ENCODE assay signal across 17 mouse cellular contexts in the genomic region with DNA sequence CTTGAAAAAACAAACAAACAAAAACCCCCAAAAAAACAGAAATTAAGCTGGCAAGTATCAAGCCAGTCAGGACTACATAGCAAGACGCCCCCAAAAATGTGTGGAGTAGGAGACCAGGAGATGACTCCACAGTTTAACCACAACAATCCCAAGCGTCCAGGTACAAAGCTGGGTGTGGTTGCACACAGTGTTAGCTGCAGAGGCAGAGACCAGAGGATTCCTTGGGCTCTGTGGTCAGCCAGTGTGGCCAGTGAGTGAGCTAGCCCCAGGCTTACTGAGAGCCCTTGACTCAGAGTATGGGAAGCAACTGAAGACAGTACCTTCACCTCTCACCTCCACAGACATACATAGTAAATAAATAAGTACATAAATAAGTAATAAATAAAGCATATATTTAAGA. TPM values are rescaled to one million over a fixed set of nuclear protein-coding genes. Genes with fewer than 3 reads are reported as not detected.
DNase-seq lines count a peak whose midpoint lies in the region; ATAC-seq and TF ChIP-seq lines count a peak whose summit lies in the region.
"Had no signal": no experiment of that assay in that cellular context is flagged by ENCODE, and none has a peak within 500 bp of the region (broad histone marks: within the 10 kb centered on the region; RNA-seq: fewer than 3 reads in every experiment).

No protein-coding gene starts in this region.

- 81% methylated on average over 2 of the region's 2 CpGs for WGBS in hindbrain, embryonic 14.5 days
- 59% methylated on average over 2 of the region's 2 CpGs for WGBS in hindbrain, embryonic 10.5 days
- WGBS in embryonic facial prominence, embryonic 11.5 days: 60% methylated on average over 2 of the region's 2 CpGs

- TF ChIP-seq CTCF in layer of hippocampus, adult 2 months (conservative IDR thresholded peaks at IDR 0.05): no peak

- no peaks in the 10 kb centered on the region for H3K9me3 ChIP-seq in hindbrain, embryonic 14.5 days (ENCODE audit: control insufficient read depth, low read length)
- H3K9me3 ChIP-seq in hindbrain, embryonic 10.5 days: no peaks in the 10 kb centered on the region
- H3K9me3 ChIP-seq in embryonic facial prominence, embryonic 11.5 days (replicated peaks; ENCODE audit: control insufficient read depth, low read length): no peaks in the 10 kb centered on the region
- H3K9me3 ChIP-seq: G1E; limb, embryonic 10.5 days; neural tube, embryonic 12.5 days had no signal

- no peak overlapping the region for H3K4me3 ChIP-seq in hindbrain, embryonic 14.5 days (replicated peaks; ENCODE audit: low read length)
- H3K4me3 ChIP-seq in hindbrain, embryonic 10.5 days: no peak overlapping the region
- no peak overlapping the region for H3K4me3 ChIP-seq in embryonic facial prominence, embryonic 11.5 days (ENCODE audit: low read depth, low read length)
- no peak overlapping the region for H3K4me3 ChIP-seq in layer of hippocampus, adult 2 months

- intact Hi-C loops in heart, postnatal 36 days (cut with DNase I): loop anchor here (1.0 kb wide), 1 partner anchor 23 kb away; no protein-coding TSS in a partner anchor

- peaks cover 11% of the 10 kb centered on the region for H3K4me1 ChIP-seq in hindbrain, embryonic 14.5 days (replicated peaks; ENCODE audit: control insufficient read depth, insufficient read depth, low read length)
- peaks cover 24% of the 10 kb centered on the region for H3K4me1 ChIP-seq in hindbrain, embryonic 10.5 days (replicated peaks)
- H3K4me1 ChIP-seq in embryonic facial prominence, embryonic 11.5 days (ENCODE audit: control insufficient read depth, insufficient read depth, low read length): no peaks in the 10 kb centered on the region

- no peak overlapping the region for H3K9ac ChIP-seq in hindbrain, embryonic 14.5 days
- no peak overlapping the region for H3K9ac ChIP-seq in embryonic facial prominence, embryonic 11.5 days (replicated peaks; ENCODE audit: low read length)

- no peaks in the 10 kb centered on the region for H3K36me3 ChIP-seq in hindbrain, embryonic 14.5 days (replicated peaks; ENCODE audit: control insufficient read depth, insufficient read depth)
- H3K36me3 ChIP-seq in hindbrain, embryonic 10.5 days: no peaks in the 10 kb centered on the region
- no peaks in the 10 kb centered on the region for H3K36me3 ChIP-seq in embryonic facial prominence, embryonic 11.5 days (replicated peaks; ENCODE audit: control insufficient read depth, insufficient read depth, low read depth, low read length)
- H3K36me3 ChIP-seq: G1E; limb, embryonic 10.5 days; liver, embryonic 13.5 days; neural tube, embryonic 12.5 days had no signal

- DNase-seq in heart, adult 11 months: peak; percentile 87
- no peak for DNase-seq in heart, postnatal 36 days
- peak; percentile 24 for DNase-seq in hindbrain, embryonic 14.5 days (ENCODE audit: low spot score)
- DNase-seq in hindbrain, embryonic 10.5 days (ENCODE audit: low spot score): no peak
- DNase-seq in 3134 (ENCODE audit: extremely low read depth, insufficient read length, low spot score): peak; percentile 42
- no peak for DNase-seq in embryonic facial prominence, embryonic 11.5 days (ENCODE audit: low spot score)
- no peak for DNase-seq in layer of hippocampus, adult 2 months (ENCODE audit: low spot score in 2 of 2)
- no peak for DNase-seq in testis, postnatal 10 days (ENCODE audit: low spot score)
- DNase-seq: adrenal gland, postnatal 10 days; cerebellum, adult 18-20 months; kidney, adult 8-10 months; kidney, postnatal 36 days; liver, embryonic 13.5 days had no signal

- peak overlapping the region; percentile 96; the same call in 1 of the 2 replicates for H3K4me2 ChIP-seq in hindbrain, embryonic 14.5 days (replicated peaks)
- no peak overlapping the region for H3K4me2 ChIP-seq in embryonic facial prominence, embryonic 11.5 days (ENCODE audit: low read depth, low read length)

- no peak for ATAC-seq in hindbrain, embryonic 14.5 days (ENCODE audit: low FRiP score)
- 0 out of 2 replicates have a peak, but pooled peaks have one; percentile 29 for ATAC-seq in embryonic facial prominence, embryonic 11.5 days (replicated peaks; ENCODE audit: insufficient number of reproducible peaks, low FRiP score, low TSS enrichment, low read depth)

- no peak overlapping the region for H3K27ac ChIP-seq in hindbrain, embryonic 14.5 days
- no peak overlapping the region for H3K27ac ChIP-seq in hindbrain, embryonic 10.5 days
- no peak overlapping the region for H3K27ac ChIP-seq in embryonic facial prominence, embryonic 11.5 days (replicated peaks; ENCODE audit: low read depth, low read length)
- H3K27ac ChIP-seq in layer of hippocampus, adult 2 months: no peak overlapping the region
- H3K27ac ChIP-seq: liver, embryonic 13.5 days; neural tube, embryonic 12.5 days had no signal

- no peaks in the 10 kb centered on the region for H3K27me3 ChIP-seq in hindbrain, embryonic 14.5 days (ENCODE audit: control insufficient read depth, insufficient read depth, low read length)
- peaks cover 32% of the 10 kb centered on the region for H3K27me3 ChIP-seq in hindbrain, embryonic 10.5 days (ENCODE audit: insufficient read depth, poor library complexity, severe bottlenecking)
- H3K27me3 ChIP-seq in embryonic facial prominence, embryonic 11.5 days (ENCODE audit: control insufficient read depth, insufficient read depth, low read length): no peaks in the 10 kb centered on the region
- H3K27me3 ChIP-seq: neural tube, embryonic 12.5 days had no signal

RNA-seq across cellular contexts. Expression of a gene that starts 12.7 kb away (rescaled TPM):
- 10 to 100 TPM; 43.4 to 48.0 TPM for total RNA-seq in heart, postnatal 36 days (2021)
- 82.6 and 86.1 TPM in 2 replicates for polyA plus RNA-seq in hindbrain, embryonic 14.5 days (2014; fragmentation: Nextera tagmentation; extraction: Ambion mirVana)
- 106 and 128 TPM in 2 replicates for polyA plus RNA-seq in hindbrain, embryonic 10.5 days (2016; fragmentation: Nextera tagmentation; extraction: Ambion mirVana)
- polyA plus RNA-seq in embryonic facial prominence, embryonic 11.5 days (2014; fragmentation: Nextera tagmentation; extraction: Ambion mirVana): 87.1 and 94.5 TPM in 2 replicates
- 10 to 100 TPM; 51.7 to 51.9 TPM for total RNA-seq in layer of hippocampus, adult 2 months (2021)

RNA-seq across cellular contexts. Expression of a gene that starts 22.1 kb away (rescaled TPM):
- under 1 TPM; 0.14 to 0.86 TPM for total RNA-seq in heart, postnatal 36 days (2021)
- 0.12 TPM in 1 of 2 replicates, not detected in the other for polyA plus RNA-seq in hindbrain, embryonic 14.5 days (2014; fragmentation: Nextera tagmentation; extraction: Ambion mirVana)
- not detected in 2 replicates for polyA plus RNA-seq in hindbrain, embryonic 10.5 days (2016; fragmentation: Nextera tagmentation; extraction: Ambion mirVana)
- not detected in 2 replicates for polyA plus RNA-seq in embryonic facial prominence, embryonic 11.5 days (2014; fragmentation: Nextera tagmentation; extraction: Ambion mirVana)
- total RNA-seq in layer of hippocampus, adult 2 months (2021): 10 to 100 TPM; 12.8 to 14.1 TPM
- polyA plus RNA-seq: liver, embryonic 13.5 days; neural tube, embryonic 12.5 days had no signal

RNA-seq across cellular contexts. Expression of a gene that starts 27.4 kb away (rescaled TPM):
- total RNA-seq in heart, postnatal 36 days (2021): 10 to 100 TPM; 10.4 to 11.2 TPM
- polyA plus RNA-seq in hindbrain, embryonic 14.5 days (2014; fragmentation: Nextera tagmentation; extraction: Ambion mirVana): 17.0 TPM in 2 replicates
- 18.7 and 24.4 TPM in 2 replicates for polyA plus RNA-seq in hindbrain, embryonic 10.5 days (2016; fragmentation: Nextera tagmentation; extraction: Ambion mirVana)
- polyA plus RNA-seq in embryonic facial prominence, embryonic 11.5 days (2014; fragmentation: Nextera tagmentation; extraction: Ambion mirVana): 20.1 and 21.5 TPM in 2 replicates
- 10 to 100 TPM; 18.1 to 19.5 TPM for total RNA-seq in layer of hippocampus, adult 2 months (2021)

RNA-seq across cellular contexts. Expression of a gene that starts 27.6 kb away (rescaled TPM):
- total RNA-seq in heart, postnatal 36 days (2021): 10 to 100 TPM; 35.8 to 44.2 TPM
- 2.4 and 2.6 TPM in 2 replicates for polyA plus RNA-seq in hindbrain, embryonic 14.5 days (2014; fragmentation: Nextera tagmentation; extraction: Ambion mirVana)
- 4.7 and 5.6 TPM in 2 replicates for polyA plus RNA-seq in hindbrain, embryonic 10.5 days (2016; fragmentation: Nextera tagmentation; extraction: Ambion mirVana)
- 4.7 and 5.2 TPM in 2 replicates for polyA plus RNA-seq in embryonic facial prominence, embryonic 11.5 days (2014; fragmentation: Nextera tagmentation; extraction: Ambion mirVana)
- total RNA-seq in layer of hippocampus, adult 2 months (2021): 1 to 10 TPM; 6.1 to 6.9 TPM

RNA-seq across cellular contexts. Expression of a gene that starts 49.5 kb away (rescaled TPM):
- 100 to 1,000 TPM; 137 to 148 TPM for total RNA-seq in heart, postnatal 36 days (2021)
- 106 and 112 TPM in 2 replicates for polyA plus RNA-seq in hindbrain, embryonic 14.5 days (2014; fragmentation: Nextera tagmentation; extraction: Ambion mirVana)
- 37.3 and 67.8 TPM in 2 replicates for polyA plus RNA-seq in hindbrain, embryonic 10.5 days (2016; fragmentation: Nextera tagmentation; extraction: Ambion mirVana)
- 15.8 and 17.5 TPM in 2 replicates for polyA plus RNA-seq in embryonic facial prominence, embryonic 11.5 days (2014; fragmentation: Nextera tagmentation; extraction: Ambion mirVana)
- 10 to 100 TPM; 90.3 to 92.7 TPM for total RNA-seq in layer of hippocampus, adult 2 months (2021)
- total RNA-seq: megakaryocyte-erythroid progenitor cell, adult 5-6 weeks had no signal

Comparison
In these comparisons a context has a peak if more than half of its experiments do, and no peak if none do; other contexts are left out.
1. DNase-seq: peak in heart, adult 11 months (single experiment), hindbrain, embryonic 14.5 days (single experiment) and 3134 (single experiment); none in heart, postnatal 36 days (0 of 2), hindbrain, embryonic 10.5 days (single experiment), embryonic facial prominence, embryonic 11.5 days (single experiment), layer of hippocampus, adult 2 months (0 of 2) and testis, postnatal 10 days (single experiment).